Mouse (Mus musculus): Measurements from ENCODE around the gene Chd5. TPM values are rescaled to one million over a fixed set of nuclear protein-coding genes. Genes with fewer than 3 reads are reported as not detected.
A peak's percentile ranks its signal among the peaks of the same experiment; 100 is the strongest.

Chd5 gene
- polyA plus RNA-seq, 1 experiment from 2014 or later, result 0.96 TPM

- TF ChIP-seq CTCF (IDR thresholded peaks at IDR 0.05), result no peak
- H3K27me3 ChIP-seq, result no peaks in the 10 kb centered on the region
- no peak for DNase-seq (ENCODE audit: low read depth, low spot score)
- POLR2A ChIA-PET, result no interaction called here
- no peak for ATAC-seq
- CTCF ChIA-PET, result interaction anchor here (0.9 to 2.3 kb wide), 3 partner anchors 10 to 83 kb away, joined by 3 to 14 read pairs (median 3); no protein-coding TSS in a partner anchor
- in situ Hi-C loops (cut with MboI; ENCODE audit: low pct_unique_long_range_greater_than_20kb), result no loop called here
Measured at GRCm38 (mm10) chr4:152405143-152405542, 66.7 kb downstream of the Chd5 start.

GRCm38 (mm10) chr4:152405671-152406201 lies 67.3 kb downstream of the Chd5 start:
- POLR2A ChIA-PET, result no interaction called here
- H3K27me3 ChIP-seq, result no peaks in the 10 kb centered on the region

GRCm38 (mm10) chr4:152406531-152406930 lies 68.1 kb downstream of the Chd5 start:
- ChIA-PET CTCF (interaction anchor here (1.0 to 2.3 kb wide), 2 partner anchors 25 to 63 kb away, joined by 3 to 14 read pairs; no protein-coding TSS in a partner anchor), POLR2A (no interaction called here)
- DNase-seq (ENCODE audit: low read depth, low spot score), result no peak
- TF ChIP-seq CTCF (IDR thresholded peaks at IDR 0.05), result no peak
- no peaks in the 10 kb centered on the region for H3K27me3 ChIP-seq
- no peak for ATAC-seq
- in situ Hi-C loops (cut with MboI; ENCODE audit: low pct_unique_long_range_greater_than_20kb), result no loop called here

More at GRCm38 (mm10) chr4:152405671-152406201, 67.3 kb downstream of the Chd5 start:
- in situ Hi-C loops (cut with MboI; ENCODE audit: low pct_unique_long_range_greater_than_20kb), result no loop called here
- CTCF ChIA-PET, result interaction anchor here (0.9 to 2.3 kb wide), 3 partner anchors 10 to 62 kb away, joined by 3 to 14 read pairs (median 3); no protein-coding TSS in a partner anchor
- DNase-seq (ENCODE audit: low read depth, low spot score), result no peak
- no peak for TF ChIP-seq CTCF (IDR thresholded peaks at IDR 0.05)
- peak; percentile 42 for ATAC-seq

DNA sequence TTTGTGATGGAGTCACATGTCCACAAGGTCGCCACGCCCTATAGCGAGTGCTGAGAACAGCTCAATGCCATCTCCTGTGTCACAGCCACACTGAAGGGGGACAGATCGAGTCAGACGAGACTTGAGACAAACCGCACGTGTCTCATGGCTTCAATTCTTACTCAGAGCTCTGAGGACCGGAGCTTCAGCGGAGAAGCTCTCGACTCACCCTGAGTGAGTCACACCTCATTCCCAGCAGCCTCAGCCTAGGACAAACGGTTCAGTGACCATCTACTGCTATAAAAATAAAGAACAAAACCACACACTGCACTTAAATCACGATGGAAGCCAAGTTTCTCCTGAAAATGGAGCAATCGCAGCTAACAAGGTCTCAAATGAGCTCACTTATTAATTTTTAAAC lies 72.5 kb downstream of the Chd5 start:
- no peak for TF ChIP-seq CTCF (IDR thresholded peaks at IDR 0.05)
- DNase-seq (ENCODE audit: low read depth, low spot score) (peak; percentile 91), ATAC-seq (peak; percentile 95)
- H3K27me3 ChIP-seq, result no peaks in the 10 kb centered on the region
- CTCF ChIA-PET, result interaction anchor here (1.0 to 3.5 kb wide), 7 partner anchors 9 to 85 kb away, joined by 3 to 20 read pairs (median 5); no protein-coding TSS in a partner anchor
- in situ Hi-C loops (cut with MboI; ENCODE audit: low pct_unique_long_range_greater_than_20kb), result no loop called here
- POLR2A ChIA-PET, result interaction anchor here (0.9 to 1.1 kb wide), 2 partner anchors 29 to 67 kb away, joined by 3 read pairs; no protein-coding TSS in a partner anchor

DNA sequence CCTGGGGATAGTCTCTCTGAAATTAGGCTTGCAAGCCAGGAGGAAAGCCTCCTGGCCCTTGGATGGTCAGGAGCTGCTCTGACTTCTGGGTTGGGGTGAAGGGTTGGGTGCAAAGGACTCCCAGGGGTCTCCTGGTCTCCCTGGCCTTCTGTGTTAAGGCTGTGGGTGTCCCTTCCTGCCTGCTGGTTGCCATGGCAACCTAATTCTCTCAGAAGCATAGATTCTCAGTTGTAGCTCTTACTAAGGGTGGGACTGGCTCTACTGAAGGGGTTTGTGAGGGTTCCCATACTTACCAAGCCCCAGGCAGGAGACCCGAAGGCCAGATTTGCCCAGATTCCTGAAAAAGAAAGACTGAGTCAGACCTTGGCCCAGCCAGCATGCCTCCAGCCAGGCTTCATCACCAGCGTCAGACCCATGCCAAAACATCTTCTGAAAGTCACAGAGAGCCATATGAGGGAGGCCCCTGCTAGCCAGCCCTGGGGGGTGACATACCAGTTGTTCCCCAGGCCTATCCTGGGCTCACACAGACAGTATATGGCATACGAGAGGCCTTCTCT lies 74.2 kb downstream of the Chd5 start:
- TF ChIP-seq CTCF (IDR thresholded peaks at IDR 0.05), result no peak
- DNase-seq (ENCODE audit: low read depth, low spot score), result no peak
- ATAC-seq, result no peak
- no peaks in the 10 kb centered on the region for H3K27me3 ChIP-seq
- in situ Hi-C loops (cut with MboI; ENCODE audit: low pct_unique_long_range_greater_than_20kb), result no loop called here
- ChIA-PET POLR2A (no interaction called here), CTCF (interaction anchor here (2.4 to 3.5 kb wide), 2 partner anchors 7 to 20 kb away, joined by 7 to 20 read pairs; no protein-coding TSS in a partner anchor)

DNA sequence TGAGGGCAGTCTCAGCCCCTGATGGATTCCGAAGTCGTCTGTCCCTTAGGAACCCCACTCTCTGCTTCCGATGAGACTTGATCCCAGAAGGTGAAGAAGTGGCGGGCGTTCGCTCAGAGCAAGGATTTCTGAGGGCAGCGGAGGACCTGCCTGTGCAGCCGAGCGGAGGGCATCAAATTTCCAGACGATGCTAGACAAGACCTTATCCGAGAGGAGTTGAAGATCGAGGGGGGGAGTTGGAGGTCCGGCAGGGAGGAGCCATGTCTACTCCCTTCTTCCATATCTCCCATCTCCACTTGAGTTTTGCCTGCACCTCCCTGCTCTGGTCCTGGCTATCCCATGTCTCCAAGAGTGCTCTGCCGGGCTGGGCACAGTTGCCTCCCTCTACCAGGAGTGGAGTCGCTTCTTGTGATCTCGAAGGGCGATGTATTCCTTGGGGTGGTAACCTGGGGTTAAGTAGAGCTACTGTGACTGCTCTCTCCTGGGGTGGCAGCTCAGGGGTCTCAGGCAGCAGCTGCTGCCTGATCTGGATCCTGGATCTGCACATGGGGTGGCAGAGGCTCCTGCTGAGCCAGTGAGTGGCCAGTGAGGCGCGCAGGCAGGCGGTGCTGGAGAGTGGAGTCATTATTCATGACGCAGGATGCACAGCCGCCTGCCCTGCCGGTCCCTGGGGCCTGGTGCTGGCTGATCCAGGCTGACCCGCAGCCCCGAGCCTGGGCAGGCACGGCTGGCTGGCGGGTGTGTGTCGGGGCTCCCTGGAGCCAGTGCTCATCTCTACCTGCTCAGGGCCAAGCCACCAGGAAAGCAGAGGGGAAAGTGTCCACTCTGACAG lies 80.0 kb downstream of the Chd5 start:
- DNase-seq (ENCODE audit: low read depth, low spot score) (no peak), ATAC-seq (peak; percentile 31)
- no peaks in the 10 kb centered on the region for H3K27me3 ChIP-seq
- ChIA-PET CTCF (interaction anchor here (0.6 kb wide), 1 partner anchor 13 kb away, joined by 3 read pairs; no protein-coding TSS in a partner anchor), POLR2A (no interaction called here)
- TF ChIP-seq CTCF (IDR thresholded peaks at IDR 0.05), result no peak
- in situ Hi-C loops (cut with MboI; ENCODE audit: low pct_unique_long_range_greater_than_20kb), result loop anchor here (5.0 kb wide), 1 partner anchor 71 kb away; no protein-coding TSS in a partner anchor

GRCm38 (mm10) chr4:152423576-152423975 lies 85.1 kb downstream of the Chd5 start:
- ChIA-PET CTCF (interaction anchor here (1.0 to 3.0 kb wide), 8 partner anchors 8 to 102 kb away, joined by 4 to 17 read pairs (median 6); no protein-coding TSS in a partner anchor), POLR2A (no interaction called here)
- ATAC-seq (no peak), DNase-seq (ENCODE audit: low read depth, low spot score) (no peak)
- in situ Hi-C loops (cut with MboI; ENCODE audit: low pct_unique_long_range_greater_than_20kb), result no loop called here
- H3K27me3 ChIP-seq, result no peaks in the 10 kb centered on the region
- TF ChIP-seq CTCF (IDR thresholded peaks at IDR 0.05), result no peak

GRCm38 (mm10) chr4:152424341-152424740 lies 85.9 kb downstream of the Chd5 start:
- CTCF ChIA-PET, result interaction anchor here (0.7 to 3.0 kb wide), 10 partner anchors 9 to 106 kb away, joined by 3 to 17 read pairs (median 6); partner anchors contain the start of gene Rnf207
- no peak for TF ChIP-seq CTCF (IDR thresholded peaks at IDR 0.05)
- no peaks in the 10 kb centered on the region for H3K27me3 ChIP-seq
- no peak for ATAC-seq
- in situ Hi-C loops (cut with MboI; ENCODE audit: low pct_unique_long_range_greater_than_20kb), result no loop called here
- no peak for DNase-seq (ENCODE audit: low read depth, low spot score)
- POLR2A ChIA-PET, result no interaction called here

DNA sequence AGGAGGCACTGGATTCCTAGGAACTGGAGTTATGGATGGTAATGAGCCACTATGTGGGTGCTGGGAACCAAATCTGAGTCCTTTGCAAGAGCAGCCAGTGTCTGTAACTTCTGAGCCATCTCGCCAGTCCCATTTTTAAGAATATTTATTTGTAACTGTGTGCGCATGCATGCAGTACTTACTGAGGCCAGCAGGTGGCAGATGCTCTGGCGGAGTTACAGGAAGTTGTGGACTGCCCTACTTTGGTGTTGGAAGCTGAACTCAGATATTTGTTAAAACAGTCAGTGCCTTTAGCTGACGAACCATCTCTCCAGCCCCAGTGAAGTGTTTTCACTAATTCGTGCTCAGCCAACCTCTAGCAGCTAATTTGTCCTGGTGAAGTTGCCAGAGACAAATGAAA lies 86.5 kb downstream of the Chd5 start:
- in situ Hi-C loops (cut with MboI; ENCODE audit: low pct_unique_long_range_greater_than_20kb), result no loop called here
- no peak for ATAC-seq
- no peak for DNase-seq (ENCODE audit: low read depth, low spot score)
- no peaks in the 10 kb centered on the region for H3K27me3 ChIP-seq
- no peak for TF ChIP-seq CTCF (IDR thresholded peaks at IDR 0.05)
- CTCF ChIA-PET, result interaction anchor here (0.7 to 3.0 kb wide), 15 partner anchors 8 to 107 kb away, joined by 3 to 17 read pairs (median 3); partner anchors contain the start of gene Rnf207
- POLR2A ChIA-PET, result no interaction called here

- TF ChIP-seq CTCF (IDR thresholded peaks at IDR 0.05), result no peak
- no peaks in the 10 kb centered on the region for H3K27me3 ChIP-seq
- CTCF ChIA-PET, result interaction anchor here (1.1 kb wide), 1 partner anchor 84 kb away, joined by 3 read pairs; no protein-coding TSS in a partner anchor
- DNase-seq (ENCODE audit: low read depth, low spot score) (no peak), ATAC-seq (no peak)
- POLR2A ChIA-PET, result no interaction called here
- in situ Hi-C loops (cut with MboI; ENCODE audit: low pct_unique_long_range_greater_than_20kb), result no loop called here
Measured at GRCm38 (mm10) chr4:152428259-152428658, 89.8 kb downstream of the Chd5 start.
